ENCODE assay signal across 21 mouse cellular contexts in the genomic region with DNA sequence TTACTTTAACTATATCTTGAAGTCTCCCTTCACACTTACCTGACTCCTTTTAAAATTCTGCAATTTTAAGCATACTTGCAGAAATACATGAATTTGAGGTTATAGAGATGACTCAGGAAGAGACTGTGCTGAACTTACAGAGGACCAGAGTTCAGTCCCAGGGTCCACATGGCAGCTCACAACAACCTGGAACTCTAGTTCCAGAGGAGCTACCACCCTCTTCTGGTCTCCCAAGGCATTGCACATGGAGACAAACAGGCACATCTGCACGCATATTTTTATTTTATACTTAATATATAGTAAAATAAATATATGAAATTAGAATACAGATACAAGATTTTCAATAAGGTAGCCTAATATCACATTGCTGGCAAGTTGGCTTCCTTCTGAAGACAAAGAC.
"Had no signal": no experiment of that assay in that cellular context is flagged by ENCODE, and none has a peak within 500 bp of the region (broad histone marks: within the 10 kb centered on the region; RNA-seq: fewer than 3 reads in every experiment).

No protein-coding gene starts in this region.

- ATAC-seq: liver, postnatal 0 days; lung, postnatal 0 days; midbrain, embryonic 16.5 days had no signal

- H3K9ac ChIP-seq: liver, postnatal 0 days; lung, embryonic 15.5 days; midbrain, embryonic 12.5 days; neural tube, embryonic 13.5 days; neural tube, embryonic 15.5 days; stomach, embryonic 15.5 days had no signal

- H3K4me3 ChIP-seq: lung, embryonic 15.5 days; midbrain, embryonic 10.5 days; midbrain, embryonic 12.5 days; myocyte; neural tube, embryonic 13.5 days; neural tube, embryonic 15.5 days; stomach, embryonic 15.5 days had no signal

- H3K27ac ChIP-seq: lung, embryonic 15.5 days; midbrain, embryonic 10.5 days; midbrain, embryonic 12.5 days; neural tube, embryonic 13.5 days; neural tube, embryonic 15.5 days; stomach, embryonic 15.5 days had no signal

- H3K4me1 ChIP-seq: lung, embryonic 15.5 days; midbrain, embryonic 10.5 days; midbrain, embryonic 12.5 days; neural tube, embryonic 13.5 days; neural tube, embryonic 15.5 days; stomach, embryonic 15.5 days had no signal

- H3K9me3 ChIP-seq: lung, embryonic 15.5 days; midbrain, embryonic 10.5 days; midbrain, embryonic 12.5 days; neural tube, embryonic 13.5 days; neural tube, embryonic 15.5 days; stomach, embryonic 15.5 days had no signal

- DNase-seq: liver, postnatal 0 days; lung, adult 2 months; lung, postnatal 14 days; lung, postnatal 36 days; midbrain, embryonic 14.5 days; retina, postnatal 1 day; right cerebral cortex, adult 18-20 months; right cerebral cortex, postnatal 25 days; right cerebral cortex, postnatal 4 days; thymus, adult 18-20 months; thymus, postnatal 14 days; thymus, postnatal 36 days had no signal

- H3K27me3 ChIP-seq: lung, embryonic 15.5 days; midbrain, embryonic 12.5 days; neural tube, embryonic 13.5 days; neural tube, embryonic 15.5 days; stomach, embryonic 15.5 days had no signal

- H3K4me2 ChIP-seq: lung, embryonic 15.5 days; midbrain, embryonic 12.5 days; neural tube, embryonic 13.5 days; neural tube, embryonic 15.5 days; stomach, embryonic 15.5 days had no signal

- H3K36me3 ChIP-seq: lung, embryonic 15.5 days; midbrain, embryonic 10.5 days; midbrain, embryonic 12.5 days; neural tube, embryonic 13.5 days; neural tube, embryonic 15.5 days; stomach, embryonic 15.5 days had no signal
